Mouse (Mus musculus) c-Kit-positive CD71-negative TER-119-negative erythroid progenitor cells, embryonic 14.5 days (primary cell): ENCODE results near the gene Spint2.

Source experiments
- DNase-seq: peaks from one replicate; pipeline ENCODE4 v3.0.0-alpha.2; 2013; ENCODE audit warnings: low read depth

The Spint2 gene

GRCm38 (mm10) chr7:29279261-29279660, 2.5 kb downstream of the Spint2 start:
- DNase-seq: no peak

GRCm38 (mm10) chr7:29277510-29277909, 4.2 kb downstream of the Spint2 start:
- DNase-seq: no peak

- no peak for DNase-seq
These were observed 5.0 kb downstream of the Spint2 start for GRCm38 (mm10) chr7:29276715-29277114.

- no peak for DNase-seq
These were observed 9.8 kb downstream of the Spint2 start for GRCm38 (mm10) chr7:29271687-29272465.

- no peak for DNase-seq
These were observed 11.3 kb downstream of the Spint2 start for GRCm38 (mm10) chr7:29270445-29270844.

GRCm38 (mm10) chr7:29266931-29267330, 14.8 kb downstream of the Spint2 start:
- no peak for DNase-seq

GRCm38 (mm10) chr7:29265636-29266035, 16.1 kb downstream of the Spint2 start:
- no peak for DNase-seq

GRCm38 (mm10) chr7:29263831-29264230, 17.9 kb downstream of the Spint2 start:
- no peak for DNase-seq

GRCm38 (mm10) chr7:29262151-29262550, 19.6 kb downstream of the Spint2 start:
- DNase-seq: no peak

GRCm38 (mm10) chr7:29259781-29260730, 21.7 kb downstream of the Spint2 start:
- DNase-seq: no peak

GRCm38 (mm10) chr7:29257368-29257767, 24.3 kb downstream of the Spint2 start:
- DNase-seq: no peak

GRCm38 (mm10) chr7:29255875-29256274, 25.8 kb downstream of the Spint2 start:
- no peak for DNase-seq

GRCm38 (mm10) chr7:29253842-29254241, 27.9 kb downstream of the Spint2 start:
- no peak for DNase-seq

GRCm38 (mm10) chr7:29251166-29251565, 30.5 kb downstream of the Spint2 start:
- no peak for DNase-seq

- DNase-seq: no peak
These were observed 33.4 kb downstream of the Spint2 start, which contains the start of gene 2200002D01Rik for GRCm38 (mm10) chr7:29248261-29248841. TSS of gene 2200002D01Rik (minus strand) at chr7:29248466.

GRCm38 (mm10) chr7:29247706-29248105, 34.0 kb downstream of the Spint2 start:
- DNase-seq: no peak

- DNase-seq: peak; percentile 70
These were observed 34.4 kb downstream of the Spint2 start for GRCm38 (mm10) chr7:29247314-29247700.

GRCm38 (mm10) chr7:29246619-29247313, 34.9 kb downstream of the Spint2 start:
- DNase-seq: no peak

- no peak for DNase-seq
These were observed 35.7 kb downstream of the Spint2 start for GRCm38 (mm10) chr7:29246015-29246414.

GRCm38 (mm10) chr7:29244732-29245416, 36.8 kb downstream of the Spint2 start:
- no peak for DNase-seq
